Mouse (Mus musculus) heart, postnatal 25 days (tissue): ENCODE results near the gene Wdr17. TPM values are rescaled to one million over a fixed set of nuclear protein-coding genes. Genes with fewer than 3 reads are reported as not detected.
"Not testable (repeated sequence)": the region's sequence is repeated elsewhere in the genome, so short reads cannot be mapped to it uniquely, and the experiment has no call there.

ENCODE experiments used
- DNase-seq: peaks from one replicate; pipeline ENCODE4 v3.0.0; 2022; ENCODE audit warnings: low spot score
- intact Hi-C: fragments of 180-260 bp; cut with DNase I; formaldehyde crosslinking; loops from one replicate; pipeline ENCODE4 v1.15.1; 2025
- total RNA-seq, 2 experiments: library from RNA; stranded (reverse); gene quantifications; 2 replicates each; pipeline ENCODE4 v1.2.3; 2021

Gene Wdr17
- total RNA-seq, 2 experiments from 2014 or later, result not detected

DNA sequence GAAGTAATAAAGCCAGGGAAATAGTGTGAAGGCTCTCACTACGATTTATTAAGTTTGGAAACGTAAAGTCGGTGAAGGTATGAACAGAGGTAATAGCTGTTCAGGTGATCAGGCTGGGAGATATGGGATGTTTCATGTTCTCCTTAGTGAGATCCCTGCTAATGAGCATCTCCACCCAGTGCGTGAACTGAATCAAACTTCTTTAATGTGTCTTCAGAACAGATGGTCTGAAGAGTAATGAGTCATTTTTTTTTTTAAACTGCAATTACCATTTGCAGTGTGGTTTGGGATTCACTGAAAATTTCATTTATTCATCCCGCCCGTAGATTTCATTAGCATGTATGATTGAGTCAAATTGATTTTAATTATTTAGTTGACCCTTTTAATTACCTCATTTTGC, 80.8 kb downstream of the Wdr17 start:
- intact Hi-C loops, result no loop called here
- DNase-seq, result no peak

GRCm38 (mm10) chr8:54792699-54793061, 94.3 kb downstream of the Wdr17 start:
- intact Hi-C loops, result no loop called here
- no peak for DNase-seq

- intact Hi-C loops, result no loop called here
- no peak for DNase-seq
Measured at GRCm38 (mm10) chr8:54791858-54792698, 94.9 kb downstream of the Wdr17 start.

- intact Hi-C loops, result no loop called here
- DNase-seq, result peak; percentile 5
Measured at GRCm38 (mm10) chr8:54780134-54780942, 106.6 kb downstream of the Wdr17 start.

DNA sequence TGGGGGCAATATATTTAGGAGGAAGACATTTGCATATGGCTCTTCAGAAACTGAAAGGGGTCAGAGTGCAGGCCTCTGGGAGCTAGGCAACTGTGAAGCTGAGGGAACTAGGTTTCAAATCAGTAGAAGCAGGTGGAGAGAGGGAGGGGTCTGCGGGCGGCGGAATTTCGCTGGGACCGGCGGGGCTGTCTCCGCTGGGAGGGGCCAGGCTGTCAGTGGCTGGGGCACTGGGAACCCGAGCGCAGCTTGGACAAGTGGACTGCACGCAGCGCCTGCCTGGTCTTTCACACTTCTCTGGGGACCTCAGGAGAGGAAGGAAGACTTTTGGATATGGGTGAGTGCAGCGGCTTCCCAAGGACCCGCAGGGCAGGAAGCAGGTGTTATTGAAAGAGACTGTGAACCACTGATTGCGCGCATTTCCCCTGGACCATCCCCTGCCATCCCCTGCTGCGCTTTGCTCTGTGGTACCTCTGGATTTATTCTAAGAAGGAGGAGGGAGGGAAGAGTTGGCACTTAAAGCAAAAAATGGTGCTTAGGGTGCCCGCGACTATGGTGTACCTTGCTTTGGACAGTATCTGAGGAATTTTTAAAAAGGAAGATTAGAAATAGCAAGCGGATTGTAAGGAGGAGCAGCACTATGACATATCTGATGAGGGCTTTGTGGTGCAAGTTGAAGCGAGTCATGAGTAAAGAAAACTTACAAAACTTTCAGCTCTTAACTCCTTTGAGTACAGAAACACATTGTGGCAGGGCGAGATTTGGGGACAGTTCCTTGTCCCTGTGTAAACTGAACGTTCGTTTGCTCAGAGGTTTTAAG, 107.5 kb downstream of the Wdr17 start:
- DNase-seq, result peak; percentile 9
- intact Hi-C loops, result no loop called here

- no peak for DNase-seq
- intact Hi-C loops, result no loop called here
Measured at GRCm38 (mm10) chr8:54777012-54777411, 110.0 kb downstream of the Wdr17 start.

GRCm38 (mm10) chr8:54776241-54776640, 110.7 kb downstream of the Wdr17 start:
- DNase-seq, result no peak
- intact Hi-C loops, result no loop called here

GRCm38 (mm10) chr8:54757646-54758045, 129.3 kb downstream of the Wdr17 start:
- DNase-seq, result no peak
- intact Hi-C loops, result no loop called here

GRCm38 (mm10) chr8:54736660-54737312, 150.2 kb downstream of the Wdr17 start:
- intact Hi-C loops, result no loop called here
- no peak for DNase-seq

GRCm38 (mm10) chr8:54724668-54725035, 162.3 kb downstream of the Wdr17 start:
- no peak for DNase-seq
- intact Hi-C loops, result no loop called here

GRCm38 (mm10) chr8:54723976-54724667, 162.9 kb downstream of the Wdr17 start:
- intact Hi-C loops, result no loop called here
- peak; percentile 73 for DNase-seq

DNA sequence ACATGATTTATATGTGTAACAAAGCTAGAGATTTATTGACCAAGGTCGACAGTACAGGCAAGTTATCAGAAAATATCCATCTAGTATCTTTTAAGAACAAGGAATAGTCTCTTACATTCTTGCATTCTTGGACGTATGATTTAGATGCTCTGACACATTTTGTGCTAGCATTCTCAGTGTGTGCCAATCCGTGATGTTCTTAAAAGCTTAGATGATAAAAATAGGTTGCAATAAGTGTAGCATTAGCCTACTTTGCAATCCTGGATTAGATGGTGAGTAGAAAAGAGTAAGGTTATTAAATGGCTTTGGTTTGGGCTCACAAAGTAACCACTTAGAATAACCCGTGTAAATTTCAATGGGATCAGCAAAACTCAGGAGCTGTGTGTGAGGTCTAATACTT, 168.5 kb downstream of the Wdr17 start:
- intact Hi-C loops, result no loop called here
- DNase-seq, result no peak

DNA sequence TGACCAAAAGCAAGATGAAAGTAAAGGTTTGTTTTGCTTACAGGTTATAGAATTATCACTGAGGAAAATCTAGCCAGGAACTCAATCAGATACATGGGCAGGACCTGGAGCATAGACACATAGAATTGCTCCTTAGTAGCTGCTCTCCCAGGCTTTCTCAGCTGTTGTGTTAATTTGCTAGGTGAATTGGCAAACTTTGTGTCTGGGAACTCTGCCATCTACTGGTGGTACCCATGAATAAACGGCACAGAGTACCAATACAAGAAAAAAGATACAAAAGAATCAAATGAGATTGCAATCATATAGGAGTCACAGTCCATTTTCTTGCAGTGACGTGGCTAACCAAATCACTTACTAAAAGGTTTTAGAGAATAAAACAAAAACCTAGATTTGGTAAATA, 181.2 kb downstream of the Wdr17 start:
- intact Hi-C loops, result loop anchor here (1.0 kb wide), 1 partner anchor 198 kb away; no protein-coding TSS in a partner anchor

DNA sequence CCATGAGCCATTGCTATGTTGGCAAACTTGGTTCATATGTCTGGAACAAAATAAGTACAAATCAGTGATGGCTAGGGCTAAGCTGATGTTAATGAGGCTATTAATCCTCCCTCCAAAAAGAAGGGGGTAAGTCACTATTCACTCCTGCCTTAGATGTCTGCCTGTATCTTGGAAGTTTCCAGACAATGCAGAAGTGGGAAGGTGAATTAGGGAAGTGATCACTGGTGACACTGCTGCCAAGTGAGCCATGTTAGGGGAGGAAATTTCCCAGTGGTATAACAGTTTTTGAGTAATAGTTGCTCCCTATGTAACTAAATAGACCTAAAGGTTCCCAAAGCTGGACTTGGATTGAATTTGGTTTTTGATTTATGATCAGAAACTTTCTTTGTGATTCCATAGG, 215.2 kb downstream of the Wdr17 start:
- intact Hi-C loops, result no loop called here
- no peak for DNase-seq

More for the DNA sequence above, 181.2 kb downstream of the Wdr17 start:
- DNase-seq, result no peak

GRCm38 (mm10) chr8:54667756-54668155, 219.2 kb downstream of the Wdr17 start:
- intact Hi-C loops, result no loop called here
- no peak for DNase-seq

DNA sequence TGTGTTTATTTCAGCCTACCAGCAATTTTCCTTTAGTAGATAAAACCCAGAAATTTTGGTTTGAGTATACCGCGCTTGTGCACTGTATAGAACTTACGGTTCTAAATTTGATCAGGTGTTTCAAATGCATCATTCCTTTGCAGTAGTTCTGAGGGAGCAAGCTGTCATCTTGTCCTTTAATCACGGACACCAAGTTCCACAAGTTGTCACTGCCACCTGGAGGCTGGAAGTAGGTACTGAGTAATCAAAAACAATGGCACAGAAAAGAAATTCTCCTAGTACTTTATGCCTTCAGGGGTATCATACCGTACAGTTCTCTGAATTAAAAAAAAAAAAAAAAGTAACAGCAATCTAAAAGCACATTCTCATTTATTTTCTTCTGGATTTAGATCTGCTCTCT, 226.3 kb downstream of the Wdr17 start:
- intact Hi-C loops, result loop anchor here (1.0 to 2.0 kb wide), 2 partner anchors 124 to 153 kb away; no protein-coding TSS in a partner anchor
- DNase-seq, result no peak

DNA sequence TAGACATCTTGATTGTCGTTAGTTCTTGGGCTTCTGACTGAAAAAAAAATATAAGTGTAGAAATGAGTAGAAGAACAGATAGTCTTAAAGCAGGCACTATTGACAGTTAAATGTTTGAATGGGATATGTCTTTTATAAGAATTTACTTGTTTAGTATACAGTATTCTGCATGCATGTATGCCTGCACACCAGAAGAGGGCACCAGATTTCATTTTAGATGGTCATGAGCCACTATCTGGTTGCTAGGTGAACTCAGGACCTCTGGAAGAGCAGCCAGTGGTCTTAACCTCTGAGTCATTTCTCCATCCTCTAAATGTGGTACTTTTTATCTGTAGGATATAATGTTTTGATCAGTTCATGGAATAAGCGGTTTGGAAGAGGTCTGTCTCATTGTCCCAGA, 227.3 kb downstream of the Wdr17 start:
- intact Hi-C loops, result loop anchor here (1.0 to 2.0 kb wide), 2 partner anchors 123 to 152 kb away; no protein-coding TSS in a partner anchor
- DNase-seq, result no peak

DNA sequence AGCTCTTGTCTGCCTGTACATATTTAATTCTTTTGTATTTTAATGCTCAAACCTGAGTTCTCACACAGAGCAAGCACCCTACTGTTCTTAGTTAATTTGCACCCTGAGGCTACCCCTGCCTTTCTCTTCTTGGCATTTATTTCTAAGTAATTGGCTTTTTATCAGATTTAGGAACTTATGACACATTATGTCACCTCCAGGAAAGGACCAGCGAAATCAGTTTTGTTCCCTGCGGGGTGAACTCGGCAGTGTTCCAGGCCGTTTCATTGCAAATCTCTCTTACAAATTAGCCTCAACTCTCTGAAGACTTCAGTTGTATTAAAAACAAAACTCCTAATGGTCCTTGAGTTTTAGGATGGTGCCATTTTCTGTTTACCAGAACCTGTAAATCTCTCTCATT, 248.3 kb downstream of the Wdr17 start:
- intact Hi-C loops, result no loop called here
- no peak for DNase-seq

- intact Hi-C loops, DNase-seq: not testable (repeated sequence)
Measured at GRCm38 (mm10) chr8:54616710-54617109, 270.3 kb downstream of the Wdr17 start.
